Mouse (Mus musculus): ENCODE measurements around the gene Arnt2.

DNA sequence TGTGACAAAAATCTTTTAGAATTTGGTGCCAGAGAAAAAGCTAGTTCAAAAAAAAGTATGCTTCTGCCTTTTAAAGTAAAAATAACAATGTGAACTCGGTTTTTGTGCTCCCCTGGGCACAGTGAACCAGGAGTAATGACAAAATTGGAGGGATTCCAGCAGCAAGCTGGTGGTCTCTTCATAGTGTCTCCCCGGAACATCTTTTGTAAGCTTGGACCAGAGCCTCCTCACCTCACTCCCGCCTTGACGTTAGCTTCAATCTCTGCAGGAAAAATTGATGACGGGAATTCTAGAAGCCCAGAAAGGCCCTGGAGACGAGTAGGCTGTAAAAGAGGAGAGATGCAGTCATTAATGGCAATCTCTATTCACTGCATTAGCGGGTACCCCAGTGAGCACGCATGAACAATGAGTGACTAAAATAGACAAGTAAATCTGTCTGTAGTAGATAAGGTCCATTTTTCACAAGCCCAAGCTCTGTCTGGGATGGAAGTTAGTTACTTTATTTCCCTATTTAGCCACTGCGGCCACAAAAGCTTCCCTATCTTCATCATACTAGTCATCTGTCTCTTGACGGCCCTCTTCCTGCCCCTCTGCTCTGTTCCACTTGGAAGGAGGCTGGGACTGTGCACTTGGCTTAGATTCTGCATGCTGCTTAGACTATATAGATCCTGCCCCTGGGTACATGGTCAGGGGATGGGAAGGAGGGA, 199.2 kb downstream of the Arnt2 start:
- TF ChIP-seq CTCF (IDR thresholded peaks at IDR 0.05; ENCODE audit: control insufficient read depth, insufficient read depth, insufficient replicate concordance, low read depth, low read length) = no peak
- no peak for TF ChIP-seq POLR2A (IDR thresholded peaks at IDR 0.05; ENCODE audit: control insufficient read depth, low read depth, low read length)

All from testis, adult 2 months (tissue).